Mouse (Mus musculus): ENCODE results near the gene Adssl1.

- TF ChIP-seq CTCF (IDR thresholded peaks at IDR 0.05; ENCODE audit: low read depth) (no peak), EP300 (IDR thresholded peaks at IDR 0.05; ENCODE audit: low read depth) (peak; percentile 61; the same call in 1 of the 2 replicates)
These were observed 9.3 kb downstream of the Adssl1 start for GRCm38 (mm10) chr12:112628928-112629721.
